Mouse (Mus musculus) G1E (cell line): ENCODE data around the gene Alg1. TPM values are rescaled to one million over a fixed set of nuclear protein-coding genes. Genes with fewer than 3 reads are reported as not detected.
"Not testable (repeated sequence)": the region's sequence is repeated elsewhere in the genome, so short reads cannot be mapped to it uniquely, and the experiment has no call there.

ENCODE experiments used
- ATAC-seq: 2 replicates; pipeline ENCODE4 v1.8.0; 2016; ENCODE audit warnings: mild to moderate bottlenecking; ENCODE audit not compliant: insufficient number of reproducible peaks, poor library complexity, low FRiP score, severe bottlenecking; ENCODE audit errors: extremely low read depth
- DNase-seq: peaks from one replicate; pipeline ENCODE4 v3.0.0; 2012; ENCODE audit warnings: low spot score
- H3K27me3 ChIP-seq: 2 replicates; pipeline ENCODE4 v1.6.1; 2012; ENCODE audit warnings: mild to moderate bottlenecking, low read length, inconsistent platforms; ENCODE audit not compliant: insufficient read depth
- H3K36me3 ChIP-seq: replicated peaks from 2 replicates; pipeline ENCODE3; 2012; ENCODE audit warnings: mild to moderate bottlenecking, inconsistent platforms
- H3K4me1 ChIP-seq: 2 replicates; pipeline ENCODE4 v1.6.1; 2012; ENCODE audit warnings: low read depth, low read length, inconsistent platforms, mixed read lengths; ENCODE audit not compliant: insufficient read depth
- H3K4me3 ChIP-seq: 2 replicates; pipeline ENCODE4 v1.5.1; 2012; ENCODE audit warnings: low read depth, mild to moderate bottlenecking, inconsistent platforms, low read length, moderate library complexity, mixed read lengths
- H3K9me3 ChIP-seq: replicated peaks from 2 replicates; pipeline ENCODE4 v1.6.1; 2012; ENCODE audit warnings: inconsistent platforms
- CTCF ChIP-seq: IDR thresholded peaks from 2 replicates; pipeline ENCODE4 v1.5.1; 2012; ENCODE audit warnings: low read depth, low read length, inconsistent platforms, mixed read lengths
- GATA1 ChIP-seq: IDR thresholded peaks from 2 replicates; pipeline ENCODE4 v1.6.1; 2012; ENCODE audit warnings: borderline replicate concordance, low read length, inconsistent platforms, mixed read lengths
- GATA2 ChIP-seq: IDR thresholded peaks from 2 replicates; pipeline ENCODE4 v1.6.1; 2012; ENCODE audit warnings: low read depth, low read length, inconsistent platforms, borderline replicate concordance
- POLR2AphosphoS5 ChIP-seq: IDR thresholded peaks from 2 replicates; pipeline ENCODE4 v1.6.1; 2012; ENCODE audit warnings: low read depth, low read length, inconsistent platforms; ENCODE audit not compliant: insufficient replicate concordance
- TAL1 ChIP-seq: conservative IDR thresholded peaks from 2 replicates; pipeline ENCODE4 v1.6.1; 2012; ENCODE audit warnings: low read depth, low read length, inconsistent platforms, mixed read lengths
- polyA plus RNA-seq: library from polyadenylated mRNA; stranded (reverse); fragments of >175 nt; gene quantifications from 2 replicates; pipeline ENCODE4 v1.2.3, GENCODE M21; 2012
- total RNA-seq, 2 experiments: library from RNA; stranded (forward) in 1 of 2; stranded (reverse) in 1 of 2; fragments of 200-1000 nt in 1 of 2; fragments of >200 nt in 1 of 2; fragmentation: Nextera tagmentation in 1 of 2; gene quantifications; 2 replicates each; pipeline ENCODE4 v1.2.3; 2014 to 2017

The Alg1 gene
- total and polyA plus RNA-seq, 3 experiments: 5.3 to 19.6 (median 13.4) TPM

GRCm38 (mm10) chr16:5212150-5212549 is 21.3 kb upstream of the Alg1 start:
- H3K36me3 ChIP-seq: no peaks in the 10 kb centered on the region
- ATAC-seq: no peak
- peaks cover 5% of the 10 kb centered on the region for H3K4me1 ChIP-seq
- TF ChIP-seq CTCF: no peak
- TF ChIP-seq GATA1: no peak
- no peak for TF ChIP-seq GATA2
- TF ChIP-seq POLR2AphosphoS5: no peak
- no peak for TF ChIP-seq TAL1
- no peak overlapping the region for H3K4me3 ChIP-seq
- H3K9me3 ChIP-seq: no peaks in the 10 kb centered on the region
- H3K27me3 ChIP-seq: peaks cover 14% of the 10 kb centered on the region
- no peak for DNase-seq

DNA sequence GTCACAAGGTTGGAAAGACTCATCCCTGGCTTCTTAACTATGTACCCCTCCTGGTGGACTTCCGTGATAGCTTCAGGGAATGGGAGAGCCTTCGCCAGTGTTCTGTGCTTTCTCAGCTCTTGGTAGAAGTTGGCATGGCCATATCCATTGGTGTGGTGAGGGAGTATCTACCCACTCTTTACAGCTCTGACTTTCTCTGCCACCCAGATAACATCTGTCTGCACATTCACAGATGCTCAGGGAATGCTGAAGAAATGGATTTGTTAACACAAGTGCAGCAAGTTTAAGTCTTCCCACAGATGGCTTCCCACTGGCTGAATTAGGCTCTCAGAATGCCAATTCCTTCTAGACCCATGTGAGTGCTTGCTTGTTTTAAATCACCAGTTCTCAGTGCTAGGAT is 19.3 kb upstream of the Alg1 start:
- ATAC-seq: no peak
- Histone ChIP-seq H3K27me3 (peaks cover 22% of the 10 kb centered on the region), H3K4me1 (peaks cover 5% of the 10 kb centered on the region), H3K9me3 (no peaks in the 10 kb centered on the region), H3K4me3 (no peak overlapping the region), H3K36me3 (no peaks in the 10 kb centered on the region)
- TF ChIP-seq POLR2AphosphoS5: no peak
- TF ChIP-seq CTCF: no peak
- no peak for TF ChIP-seq GATA2
- TF ChIP-seq TAL1: no peak
- no peak for TF ChIP-seq GATA1
- DNase-seq: no peak

DNA sequence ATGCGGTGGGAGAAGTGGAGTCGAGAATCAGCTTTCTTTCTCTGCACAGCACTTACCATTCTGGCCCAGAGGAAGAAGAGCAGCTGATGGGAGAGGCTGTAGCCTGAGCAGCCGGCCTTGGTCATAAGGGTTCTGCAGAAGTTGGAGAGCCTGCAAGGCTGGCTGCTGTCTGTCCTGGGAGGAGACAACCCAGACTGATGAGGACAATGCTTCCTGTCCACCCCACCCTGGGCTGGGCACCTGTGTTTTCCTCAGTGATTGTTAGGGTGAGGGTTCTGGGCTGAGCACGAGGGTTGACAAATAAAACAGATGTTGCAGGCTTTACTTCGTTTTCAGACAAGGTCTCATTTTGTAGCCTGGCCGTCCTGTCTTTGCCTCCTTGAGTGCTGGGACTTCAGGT is 16.7 kb upstream of the Alg1 start:
- no peak for DNase-seq
- H3K4me1 ChIP-seq: no peaks in the 10 kb centered on the region
- H3K27me3 ChIP-seq: peaks cover 17% of the 10 kb centered on the region
- H3K4me3 ChIP-seq: no peak overlapping the region
- H3K9me3 ChIP-seq: no peaks in the 10 kb centered on the region
- no peaks in the 10 kb centered on the region for H3K36me3 ChIP-seq
- no peak for ATAC-seq
- TF ChIP-seq CTCF (no peak), TAL1 (no peak)

- no peak overlapping the region for H3K4me3 ChIP-seq
- no peaks in the 10 kb centered on the region for H3K9me3 ChIP-seq
- no peaks in the 10 kb centered on the region for H3K36me3 ChIP-seq
- ATAC-seq (no peak), DNase-seq (no peak)
- TF ChIP-seq TAL1: no peak
- no peak for TF ChIP-seq POLR2AphosphoS5
- TF ChIP-seq GATA2: no peak
- no peak for TF ChIP-seq CTCF
- no peak for TF ChIP-seq GATA1
- peaks cover 24% of the 10 kb centered on the region for H3K27me3 ChIP-seq
- H3K4me1 ChIP-seq: no peaks in the 10 kb centered on the region
Measured at GRCm38 (mm10) chr16:5217341-5218133, 15.9 kb upstream of the Alg1 start.

GRCm38 (mm10) chr16:5221403-5221802 is 12.0 kb upstream of the Alg1 start:
- TF ChIP-seq GATA2: no peak
- no peak for TF ChIP-seq TAL1
- no peak for TF ChIP-seq CTCF
- no peak for TF ChIP-seq POLR2AphosphoS5
- TF ChIP-seq GATA1: no peak
- H3K27me3 ChIP-seq: peaks cover 16% of the 10 kb centered on the region

GRCm38 (mm10) chr16:5222140-5222539 is 11.3 kb upstream of the Alg1 start, which contains the start of gene AU021092:
Gene AU021092, minus strand, starts transcription at chr16:5222299.
- ATAC-seq (no peak), DNase-seq (no peak)
- Histone ChIP-seq H3K9me3 (no peaks in the 10 kb centered on the region), H3K4me1 (no peaks in the 10 kb centered on the region), H3K27me3 (peaks cover 16% of the 10 kb centered on the region), H3K4me3 (no peak within 1 kb of the TSS), H3K36me3 (no peaks in the 10 kb centered on the region)
- no peak for TF ChIP-seq GATA2
- TF ChIP-seq CTCF: no peak
- no peak for TF ChIP-seq TAL1
- no peak for TF ChIP-seq GATA1
- no peak for TF ChIP-seq POLR2AphosphoS5

More at GRCm38 (mm10) chr16:5221403-5221802, 12.0 kb upstream of the Alg1 start:
- Histone ChIP-seq H3K36me3 (no peaks in the 10 kb centered on the region), H3K4me3 (no peak overlapping the region), H3K9me3 (no peaks in the 10 kb centered on the region), H3K4me1 (no peaks in the 10 kb centered on the region)
- DNase-seq (no peak), ATAC-seq (no peak)

- not testable (repeated sequence) for ATAC-seq, H3K36me3 ChIP-seq, H3K9me3 ChIP-seq, H3K27me3 ChIP-seq, DNase-seq, H3K4me1 ChIP-seq, H3K4me3 ChIP-seq
Measured at GRCm38 (mm10) chr16:5226534-5226933, 6.9 kb upstream of the Alg1 start.

- DNase-seq, H3K4me1 ChIP-seq, H3K9me3 ChIP-seq, H3K4me3 ChIP-seq, H3K27me3 ChIP-seq, ATAC-seq, H3K36me3 ChIP-seq: not testable (repeated sequence)
Measured at GRCm38 (mm10) chr16:5227501-5227900, 5.9 kb upstream of the Alg1 start.

- H3K9me3 ChIP-seq, H3K4me3 ChIP-seq, ATAC-seq, H3K27me3 ChIP-seq, H3K36me3 ChIP-seq, DNase-seq, H3K4me1 ChIP-seq: not testable (repeated sequence)
Measured at GRCm38 (mm10) chr16:5228103-5228502, 5.3 kb upstream of the Alg1 start.
